Mouse (Mus musculus) naive thymus-derived CD4-positive, alpha-beta T cell, adult 5 months (primary cell): ENCODE data around the gene Neu1. TPM values are rescaled to one million over a fixed set of nuclear protein-coding genes. Genes with fewer than 3 reads are reported as not detected.

Experiments used
- polyA plus RNA-seq: library from polyadenylated mRNA; unstranded; fragments of 100-300 nt; shearing (Covaris generic); gene quantifications from one replicate; pipeline ENCODE4 v1.2.1, GENCODE M21; 2017

The Neu1 gene
- 116 TPM for polyA plus RNA-seq

GRCm38 (mm10) chr17:34931061-34931734, at the start of gene Neu1:
Neu1 (plus strand) TSS chr17:34931253.

GRCm38 (mm10) chr17:34881683-34882310, 49.3 kb upstream of the Neu1 start, which contains the start of gene Gm20547:
Gm20547 (minus strand) TSS chr17:34882042.

GRCm38 (mm10) chr17:34898160-34898586, 32.9 kb upstream of the Neu1 start, which contains the start of the genes C2 and Ehmt2:
C2 (minus strand) TSS chr17:34898265.
Ehmt2 (plus strand) TSS chr17:34898469.

GRCm38 (mm10) chr17:34913930-34914665, 17.0 kb upstream of the Neu1 start, which contains the start of gene Slc44a4:
Slc44a4 (plus strand) TSS chr17:34914466.

GRCm38 (mm10) chr17:34959130-34959778, 28.2 kb downstream of the Neu1 start, which contains the start of gene Hspa1b:
Hspa1b (minus strand) TSS chr17:34959238.

GRCm38 (mm10) chr17:34969822-34970221, 38.8 kb downstream of the Neu1 start, which contains the start of gene Gm20481:
Gm20481 (plus strand) TSS chr17:34969912.

GRCm38 (mm10) chr17:34972069-34972749, 41.2 kb downstream of the Neu1 start, which contains the start of the genes Hspa1a and Hspa1l:
Hspa1a (minus strand) TSS chr17:34972156.
Hspa1l (plus strand) TSS chr17:34972703.

GRCm38 (mm10) chr17:34981690-34982180, 50.7 kb downstream of the Neu1 start, which contains the start of gene Lsm2:
Lsm2 (plus strand) TSS chr17:34981862.

Other genes with a start within 250 kb of the Neu1 start
- not detected for gene C4b, start 187.4 kb upstream of the Neu1 start, polyA plus RNA-seq
- not detected for gene Cyp21a1, start 126.7 kb upstream of the Neu1 start, polyA plus RNA-seq
- 18.7 TPM for gene Stk19, start 94.3 kb upstream of the Neu1 start, polyA plus RNA-seq
- gene Dxo, start 94.2 kb upstream of the Neu1 start, polyA plus RNA-seq, result 89.1 TPM
- gene Skiv2l, start 81.0 kb upstream of the Neu1 start, polyA plus RNA-seq, result 137 TPM
- gene Nelfe, start 80.9 kb upstream of the Neu1 start, polyA plus RNA-seq, result 27.2 TPM
- gene Cfb, start 68.7 kb upstream of the Neu1 start, polyA plus RNA-seq, result not detected
- 0.32 TPM for gene Zbtb12, start 51.8 kb upstream of the Neu1 start, polyA plus RNA-seq
- gene Gm20547, start 49.2 kb upstream of the Neu1 start, polyA plus RNA-seq, result not detected
- not detected for gene C2, start 33.0 kb upstream of the Neu1 start, polyA plus RNA-seq
- gene Ehmt2, start 32.8 kb upstream of the Neu1 start, polyA plus RNA-seq, result 49.8 TPM
- not detected for gene Slc44a4, start 16.8 kb upstream of the Neu1 start, polyA plus RNA-seq
- gene Hspa1b, start 28.0 kb downstream of the Neu1 start, polyA plus RNA-seq, result 785 TPM
- 42.4 TPM for gene Gm20481, start 38.7 kb downstream of the Neu1 start, polyA plus RNA-seq
- gene Hspa1a, start 40.9 kb downstream of the Neu1 start, polyA plus RNA-seq, result 403 TPM
- gene Hspa1l, start 41.5 kb downstream of the Neu1 start, polyA plus RNA-seq, result 0.17 TPM
- gene Lsm2, start 50.6 kb downstream of the Neu1 start, polyA plus RNA-seq, result 59.4 TPM
- 151 TPM for gene Vars, start 69.7 kb downstream of the Neu1 start, polyA plus RNA-seq
- not detected for gene Vwa7, start 85.3 kb downstream of the Neu1 start, polyA plus RNA-seq
- gene Sapcd1, start 96.8 kb downstream of the Neu1 start, polyA plus RNA-seq, result not detected
- gene Msh5, start 115.5 kb downstream of the Neu1 start, polyA plus RNA-seq, result 4.4 TPM
- 228 TPM for gene Clic1, start 118.7 kb downstream of the Neu1 start, polyA plus RNA-seq
- 0.95 TPM for gene Ddah2, start 127.8 kb downstream of the Neu1 start, polyA plus RNA-seq
- not detected for gene Ly6g6c, start 134.1 kb downstream of the Neu1 start, polyA plus RNA-seq
- not detected for gene Mpig6b, start 134.9 kb downstream of the Neu1 start, polyA plus RNA-seq
- gene Ly6g6e, start 145.6 kb downstream of the Neu1 start, polyA plus RNA-seq, result not detected
- gene Ly6g6d, start 146.8 kb downstream of the Neu1 start, polyA plus RNA-seq, result not detected
- not detected for gene Ly6g6f, start 154.4 kb downstream of the Neu1 start, polyA plus RNA-seq
- 90.2 TPM for gene Abhd16a, start 158.0 kb downstream of the Neu1 start, polyA plus RNA-seq
- gene Ly6g5c, start 177.0 kb downstream of the Neu1 start, polyA plus RNA-seq, result not detected
- 1.2 TPM for gene Ly6g5b, start 184.2 kb downstream of the Neu1 start, polyA plus RNA-seq
- 64.4 TPM for gene Gpank1, start 190.2 kb downstream of the Neu1 start, polyA plus RNA-seq
- 190 TPM for gene Csnk2b, start 190.8 kb downstream of the Neu1 start, polyA plus RNA-seq
- 0.75 TPM for gene D17H6S53E, start 195.1 kb downstream of the Neu1 start, polyA plus RNA-seq
- gene Apom, start 200.8 kb downstream of the Neu1 start, polyA plus RNA-seq, result not detected
- 77.8 TPM for gene Bag6, start 203.9 kb downstream of the Neu1 start, polyA plus RNA-seq
- 31.3 TPM for gene Prrc2a, start 233.6 kb downstream of the Neu1 start, polyA plus RNA-seq
- gene Aif1, start 244.8 kb downstream of the Neu1 start, polyA plus RNA-seq, result not detected